Mouse (Mus musculus) intestine, embryonic 16.5 days (tissue): Measurements from ENCODE around the gene Foxp1. TPM values are rescaled to one million over a fixed set of nuclear protein-coding genes. Genes with fewer than 3 reads are reported as not detected.

Experiments used
- ATAC-seq: fragments of 200-750 bp; cut with Nextera tagmentation; 2 replicates; pipeline ENCODE4 v1.8.0; 2017; ENCODE audit warnings: moderate TSS enrichment, moderate library complexity
- H3K27ac ChIP-seq: fragments of 300-500 bp; sonication (generic); 2 replicates; pipeline ENCODE4 v1.5.1; 2014; ENCODE audit warnings: mild to moderate bottlenecking, low read length
- H3K27me3 ChIP-seq: fragments of 300-500 bp; sonication (generic); replicated peaks from 2 replicates; pipeline ENCODE4 v1.6.1; 2014; ENCODE audit warnings: low read length, control low read depth, mixed read lengths; ENCODE audit not compliant: control insufficient read depth, insufficient read depth
- H3K36me3 ChIP-seq: fragments of 300-500 bp; sonication (generic); 2 replicates; pipeline ENCODE4 v1.6.1; 2014; ENCODE audit warnings: low read length, control low read depth; ENCODE audit not compliant: control insufficient read depth, insufficient read depth
- H3K4me1 ChIP-seq: fragments of 300-500 bp; sonication (generic); 2 replicates; pipeline ENCODE4 v1.6.1; 2014; ENCODE audit warnings: low read length, control low read depth, mixed read lengths; ENCODE audit not compliant: control insufficient read depth, insufficient read depth
- H3K4me2 ChIP-seq: fragments of 300-500 bp; sonication (generic); 2 replicates; pipeline ENCODE4 v1.6.1; 2014; ENCODE audit warnings: low read depth, low read length, control low read depth
- H3K4me3 ChIP-seq: fragments of 300-500 bp; sonication (generic); 2 replicates; pipeline ENCODE4 v1.5.1; 2014; ENCODE audit warnings: mild to moderate bottlenecking, low read length
- H3K9ac ChIP-seq: fragments of 300-500 bp; sonication (generic); 2 replicates; pipeline ENCODE4 v1.6.1; 2014; ENCODE audit warnings: low read depth, low read length
- H3K9me3 ChIP-seq: fragments of 300-500 bp; sonication (generic); 2 replicates; pipeline ENCODE4 v1.6.1; 2016; ENCODE audit warnings: low read length, control low read depth; ENCODE audit not compliant: control insufficient read depth
- WGBS: fragments of 180-500 bp; shearing (Covaris S2); extraction: QIAGEN DNeasy Blood & Tissue Kit; methylation state at CpG from one replicate; pipeline ENCODE4 v1.1.7; 2014; 5-methylcytosine and 5-hydroxymethylcytosine counted together
- polyA plus RNA-seq: library from polyadenylated mRNA; unstranded; fragments of >200 nt; fragmentation: Nextera tagmentation; extraction: Ambion mirVana; gene quantifications from 2 replicates; pipeline ENCODE4 v1.2.1, GENCODE M21; 2015

Foxp1 gene
- polyA plus RNA-seq, 1 experiment from 2014 or later: 74.8 TPM

GRCm38 (mm10) chr6:98980001-98980400 lies 542.5 kb downstream of the Foxp1 start:
- 91% methylated on average over 7 of the region's 7 CpGs for WGBS
- peaks cover 10% of the 10 kb centered on the region; the same call in 1 of the 2 replicates for H3K36me3 ChIP-seq
- ATAC-seq: no peak
- H3K27ac ChIP-seq: no peak overlapping the region
- no peak overlapping the region for H3K9ac ChIP-seq
- no peaks in the 10 kb centered on the region for H3K4me1 ChIP-seq
- H3K4me2 ChIP-seq: no peak overlapping the region
- H3K4me3 ChIP-seq: no peak overlapping the region
- H3K9me3 ChIP-seq: no peaks in the 10 kb centered on the region
- H3K27me3 ChIP-seq: no peaks in the 10 kb centered on the region

- Histone ChIP-seq H3K4me1 (no peaks in the 10 kb centered on the region), H3K27me3 (no peaks in the 10 kb centered on the region), H3K9me3 (no peaks in the 10 kb centered on the region), H3K4me2 (no peak overlapping the region), H3K27ac (no peak overlapping the region), H3K9ac (no peak overlapping the region), H3K4me3 (no peak overlapping the region), H3K36me3 (peaks cover 16% of the 10 kb centered on the region; the same call in 1 of the 2 replicates)
- WGBS: 92% methylated on average over 4 of the region's 4 CpGs
- no peak for ATAC-seq
Observed at GRCm38 (mm10) chr6:98977806-98978205, 544.7 kb downstream of the Foxp1 start.

GRCm38 (mm10) chr6:98975918-98976317 lies 546.6 kb downstream of the Foxp1 start:
- 0 out of 2 replicates have a peak, but pooled peaks cover 3% of the 10 kb centered on the region for H3K4me1 ChIP-seq
- H3K4me2 ChIP-seq: no peak overlapping the region
- peaks cover 16% of the 10 kb centered on the region; the same call in 1 of the 2 replicates for H3K36me3 ChIP-seq
- ATAC-seq: no peak
- H3K27me3 ChIP-seq: no peaks in the 10 kb centered on the region
- no peak overlapping the region for H3K27ac ChIP-seq
- H3K9ac ChIP-seq: no peak overlapping the region
- no peak overlapping the region for H3K4me3 ChIP-seq
- no peaks in the 10 kb centered on the region for H3K9me3 ChIP-seq
- 86% methylated on average over 6 of the region's 6 CpGs for WGBS

GRCm38 (mm10) chr6:98973433-98973832 lies 549.1 kb downstream of the Foxp1 start:
- Histone ChIP-seq H3K9me3 (no peaks in the 10 kb centered on the region), H3K9ac (no peak overlapping the region), H3K4me3 (no peak overlapping the region), H3K27me3 (no peaks in the 10 kb centered on the region), H3K4me1 (0 out of 2 replicates have a peak, but pooled peaks cover 3% of the 10 kb centered on the region), H3K36me3 (peaks cover 16% of the 10 kb centered on the region; the same call in 1 of the 2 replicates), H3K4me2 (no peak overlapping the region), H3K27ac (no peak overlapping the region)
- ATAC-seq: no peak
- WGBS: 88% methylated on average over 5 of the region's 5 CpGs

- H3K9ac ChIP-seq: no peak overlapping the region
- no peak overlapping the region for H3K27ac ChIP-seq
- WGBS: 56% methylated on average over 7 of the region's 7 CpGs
- 0 out of 2 replicates have a peak, but pooled peaks cover 3% of the 10 kb centered on the region for H3K4me1 ChIP-seq
- ATAC-seq: no peak
- no peak overlapping the region for H3K4me2 ChIP-seq
- no peaks in the 10 kb centered on the region for H3K27me3 ChIP-seq
- H3K36me3 ChIP-seq: peaks cover 9% of the 10 kb centered on the region; the same call in 1 of the 2 replicates
- no peak overlapping the region for H3K4me3 ChIP-seq
- no peaks in the 10 kb centered on the region for H3K9me3 ChIP-seq
Observed at GRCm38 (mm10) chr6:98972404-98972803, 550.1 kb downstream of the Foxp1 start.

GRCm38 (mm10) chr6:98959333-98959732 lies 563.2 kb downstream of the Foxp1 start:
- ATAC-seq: no peak

GRCm38 (mm10) chr6:98956522-98957169 lies 565.9 kb downstream of the Foxp1 start:
- Histone ChIP-seq H3K36me3 (peaks cover 9% of the 10 kb centered on the region; the same call in 1 of the 2 replicates), H3K4me2 (no peak overlapping the region), H3K4me3 (no peak overlapping the region), H3K4me1 (peaks cover 16% of the 10 kb centered on the region; the same call in 1 of the 2 replicates), H3K9ac (no peak overlapping the region), H3K27ac (no peak overlapping the region), H3K27me3 (no peaks in the 10 kb centered on the region), H3K9me3 (no peaks in the 10 kb centered on the region)
- ATAC-seq: no peak
- WGBS: 78% methylated on average over 9 of the region's 9 CpGs

More at GRCm38 (mm10) chr6:98959333-98959732, 563.2 kb downstream of the Foxp1 start:
- H3K9ac ChIP-seq: no peak overlapping the region
- no peaks in the 10 kb centered on the region for H3K27me3 ChIP-seq
- no peak overlapping the region for H3K4me3 ChIP-seq
- H3K27ac ChIP-seq: no peak overlapping the region
- H3K9me3 ChIP-seq: no peaks in the 10 kb centered on the region
- H3K4me2 ChIP-seq: no peak overlapping the region
- peaks cover 4% of the 10 kb centered on the region; the same call in 1 of the 2 replicates for H3K36me3 ChIP-seq
- 83% methylated on average over 6 of the region's 6 CpGs for WGBS
- H3K4me1 ChIP-seq: peaks cover 16% of the 10 kb centered on the region; the same call in 1 of the 2 replicates

- 72% methylated on average over 6 of the region's 6 CpGs for WGBS
- no peak overlapping the region for H3K27ac ChIP-seq
- peaks cover 23% of the 10 kb centered on the region for H3K4me1 ChIP-seq
- H3K4me3 ChIP-seq: no peak overlapping the region
- no peak overlapping the region for H3K4me2 ChIP-seq
- H3K9me3 ChIP-seq: no peaks in the 10 kb centered on the region
- peaks cover 9% of the 10 kb centered on the region; the same call in 1 of the 2 replicates for H3K36me3 ChIP-seq
- H3K27me3 ChIP-seq: no peaks in the 10 kb centered on the region
- ATAC-seq: no peak
- no peak overlapping the region for H3K9ac ChIP-seq
Observed at GRCm38 (mm10) chr6:98955706-98956105, 566.8 kb downstream of the Foxp1 start.

- Histone ChIP-seq H3K9ac (no peak overlapping the region), H3K9me3 (no peaks in the 10 kb centered on the region), H3K4me3 (no peak overlapping the region), H3K4me2 (no peak overlapping the region), H3K27ac (no peak overlapping the region), H3K27me3 (no peaks in the 10 kb centered on the region), H3K4me1 (peaks cover 36% of the 10 kb centered on the region), H3K36me3 (peaks cover 9% of the 10 kb centered on the region; the same call in 1 of the 2 replicates)
- 92% methylated on average over 5 of the region's 5 CpGs for WGBS
- ATAC-seq: no peak
Observed at GRCm38 (mm10) chr6:98954439-98954838, 568.1 kb downstream of the Foxp1 start.
